In genomic region chr2:49569862-49570777, GRCm38 (mm10) we compare ENCODE assay signal across 8 mouse cellular contexts. TPM values are rescaled to one million over a fixed set of nuclear protein-coding genes. Genes with fewer than 3 reads are reported as not detected.
A peak's percentile ranks its signal among the peaks of the same experiment; 100 is the strongest.
DNase-seq lines count a peak whose midpoint lies in the region; ATAC-seq lines count a peak whose summit lies in the region.

No protein-coding gene starts in this region.

- H3K4me1 ChIP-seq in midbrain, embryonic 11.5 days (ENCODE audit: control insufficient read depth, insufficient read depth, low read length): 0 out of 2 replicates have a peak, but pooled peaks cover 2% of the 10 kb centered on the region
- H3K4me1 ChIP-seq in midbrain, embryonic 10.5 days: peaks cover 25% of the 10 kb centered on the region
- peaks cover 41% of the 10 kb centered on the region for H3K4me1 ChIP-seq in forebrain, embryonic 10.5 days
- H3K4me1 ChIP-seq in midbrain, embryonic 15.5 days: peaks cover 25% of the 10 kb centered on the region

- intact Hi-C loops in heart, postnatal 14 days (cut with DNase I): no loop called here

- ATAC-seq in midbrain, embryonic 11.5 days (ENCODE audit: low FRiP score): peak; percentile 34; the same call in 1 of the 2 replicates
- ATAC-seq in midbrain, embryonic 15.5 days (replicated peaks): 0 out of 2 replicates have a peak, but pooled peaks have one; percentile 4

- H3K9me3 ChIP-seq in midbrain, embryonic 11.5 days (ENCODE audit: control insufficient read depth, low read length): no peaks in the 10 kb centered on the region
- H3K9me3 ChIP-seq in midbrain, embryonic 10.5 days (replicated peaks): no peaks in the 10 kb centered on the region
- no peaks in the 10 kb centered on the region for H3K9me3 ChIP-seq in forebrain, embryonic 10.5 days
- no peaks in the 10 kb centered on the region for H3K9me3 ChIP-seq in midbrain, embryonic 15.5 days

- peak; percentile 78 for DNase-seq in midbrain, embryonic 11.5 days (ENCODE audit: low spot score, missing footprints)
- no peak for DNase-seq in midbrain, embryonic 10.5 days (ENCODE audit: low spot score)
- no peak for DNase-seq in forebrain, embryonic 10.5 days (ENCODE audit: extremely low spot score, low spot score)
- peak; percentile 40 to 56 for DNase-seq in heart, postnatal 14 days
- peak; percentile 27 to 53 for DNase-seq in layer of hippocampus, postnatal 25 days (ENCODE audit: extremely low spot score in 1 of 2, low spot score in 1 of 2)
- DNase-seq in c-Kit-positive CD71-positive TER-119-positive erythroid progenitor cells, embryonic 14.5 days (ENCODE audit: low spot score): no peak
- DNase-seq in gastrocnemius, adult 8-10 months (ENCODE audit: low spot score in 2 of 2): no peak

- no peaks in the 10 kb centered on the region for H3K27me3 ChIP-seq in midbrain, embryonic 11.5 days (ENCODE audit: control insufficient read depth, insufficient read depth, low read length)
- H3K27me3 ChIP-seq in midbrain, embryonic 10.5 days (ENCODE audit: low read depth, poor library complexity, severe bottlenecking): no peaks in the 10 kb centered on the region
- no peaks in the 10 kb centered on the region for H3K27me3 ChIP-seq in forebrain, embryonic 10.5 days (ENCODE audit: poor library complexity, severe bottlenecking)
- no peaks in the 10 kb centered on the region for H3K27me3 ChIP-seq in midbrain, embryonic 15.5 days (replicated peaks)

- no peak overlapping the region for H3K9ac ChIP-seq in midbrain, embryonic 11.5 days (ENCODE audit: low read length)
- no peak overlapping the region for H3K9ac ChIP-seq in midbrain, embryonic 15.5 days

- H3K36me3 ChIP-seq in midbrain, embryonic 11.5 days (ENCODE audit: control insufficient read depth, insufficient read depth, low read length): no peaks in the 10 kb centered on the region
- H3K36me3 ChIP-seq in midbrain, embryonic 10.5 days: no peaks in the 10 kb centered on the region
- H3K36me3 ChIP-seq in forebrain, embryonic 10.5 days (replicated peaks): no peaks in the 10 kb centered on the region
- H3K36me3 ChIP-seq in midbrain, embryonic 15.5 days (replicated peaks): no peaks in the 10 kb centered on the region

- no peak overlapping the region for H3K4me2 ChIP-seq in midbrain, embryonic 11.5 days
- no peak overlapping the region for H3K4me2 ChIP-seq in midbrain, embryonic 15.5 days

- H3K4me3 ChIP-seq in midbrain, embryonic 11.5 days (ENCODE audit: low read depth, low read length): no peak overlapping the region
- H3K4me3 ChIP-seq in midbrain, embryonic 10.5 days: no peak overlapping the region
- no peak overlapping the region for H3K4me3 ChIP-seq in forebrain, embryonic 10.5 days
- no peak overlapping the region for H3K4me3 ChIP-seq in midbrain, embryonic 15.5 days

- 76% methylated on average over 16 of the region's 16 CpGs for WGBS in midbrain, embryonic 11.5 days
- WGBS in midbrain, embryonic 10.5 days: 77% methylated on average over 16 of the region's 16 CpGs
- 76% methylated on average over 16 of the region's 16 CpGs for WGBS in forebrain, embryonic 10.5 days
- 62% methylated on average over 16 of the region's 16 CpGs for WGBS in midbrain, embryonic 15.5 days

- no peak overlapping the region for H3K27ac ChIP-seq in midbrain, embryonic 11.5 days (ENCODE audit: low read depth, low read length)
- H3K27ac ChIP-seq in midbrain, embryonic 10.5 days (replicated peaks): no peak overlapping the region
- H3K27ac ChIP-seq in forebrain, embryonic 10.5 days: peak overlapping the region; percentile 69
- no peak overlapping the region for H3K27ac ChIP-seq in midbrain, embryonic 15.5 days

RNA-seq across cellular contexts. Expression of gene Kif5c, which starts 49.0 kb away (rescaled TPM):
- polyA plus RNA-seq in midbrain, embryonic 11.5 days (2014; fragmentation: Nextera tagmentation; extraction: Ambion mirVana): 96.2 and 96.4 TPM in 2 replicates
- 37.3 and 59.0 TPM in 2 replicates for polyA plus RNA-seq in midbrain, embryonic 10.5 days (2016; fragmentation: Nextera tagmentation; extraction: Ambion mirVana)
- polyA plus RNA-seq in forebrain, embryonic 10.5 days (2016; fragmentation: Nextera tagmentation; extraction: Ambion mirVana): 30.9 and 35.8 TPM in 2 replicates
- total RNA-seq in heart, postnatal 14 days (2021): under 1 TPM; 0.79 to 0.80 TPM
- 100 to 1,000 TPM; 561 to 562 TPM for total RNA-seq in layer of hippocampus, postnatal 25 days (2021)
- 205 and 215 TPM in 2 replicates for polyA plus RNA-seq in midbrain, embryonic 15.5 days (2015; fragmentation: Nextera tagmentation; extraction: Ambion mirVana)
- 1 to 10 TPM in 1 of 4 experiments, under 1 TPM in 3; 0.24 to 2.2 (median 0.90) TPM for total RNA-seq in gastrocnemius, adult 8-10 months (2022)

Comparison
In these comparisons a context has a peak if more than half of its experiments do, and no peak if none do; other contexts are left out.
1. DNase-seq: peak in midbrain, embryonic 11.5 days (single experiment), heart, postnatal 14 days (2 of 2) and layer of hippocampus, postnatal 25 days (2 of 2); none in midbrain, embryonic 10.5 days (single experiment), forebrain, embryonic 10.5 days (single experiment), c-Kit-positive CD71-positive TER-119-positive erythroid progenitor cells, embryonic 14.5 days (single experiment) and gastrocnemius, adult 8-10 months (0 of 2).